Mouse (Mus musculus): ENCODE results near the gene Eri3.

The Eri3 gene

GRCm38 (mm10) chr4:117658582-117659444, 108.6 kb downstream of the Eri3 start:
- DNase-seq (ENCODE audit: low spot score in 2 of 2), result no peak

GRCm38 (mm10) chr4:117660001-117660400, 109.8 kb downstream of the Eri3 start:
- DNase-seq (ENCODE audit: low spot score in 2 of 2), result no peak

- no peak for DNase-seq (ENCODE audit: low spot score in 2 of 2)
These were observed 114.4 kb downstream of the Eri3 start for GRCm38 (mm10) chr4:117664411-117665137.

GRCm38 (mm10) chr4:117665531-117665930, 115.4 kb downstream of the Eri3 start:
- DNase-seq (ENCODE audit: low spot score in 2 of 2), result no peak

GRCm38 (mm10) chr4:117666054-117666453, 115.9 kb downstream of the Eri3 start:
- no peak for DNase-seq (ENCODE audit: low spot score in 2 of 2)

GRCm38 (mm10) chr4:117669874-117670273, 119.7 kb downstream of the Eri3 start:
- no peak for DNase-seq (ENCODE audit: low spot score in 2 of 2)

- DNase-seq (ENCODE audit: low spot score in 2 of 2), result no peak
These were observed 121.9 kb downstream of the Eri3 start for GRCm38 (mm10) chr4:117672042-117672441.

GRCm38 (mm10) chr4:117673901-117674300, 123.7 kb downstream of the Eri3 start:
- DNase-seq (ENCODE audit: low spot score in 2 of 2), result no peak

GRCm38 (mm10) chr4:117676903-117677302, 126.7 kb downstream of the Eri3 start:
- DNase-seq (ENCODE audit: low spot score in 2 of 2), result peak; percentile 40 to 54

- DNase-seq (ENCODE audit: low spot score in 2 of 2), result no peak
These were observed 130.8 kb downstream of the Eri3 start for GRCm38 (mm10) chr4:117680963-117681362.

- DNase-seq (ENCODE audit: low spot score in 2 of 2), result peak; percentile 63 to 70
These were observed 131.8 kb downstream of the Eri3 start, which contains the start of gene Dmap1 for GRCm38 (mm10) chr4:117681931-117682461. Gene Dmap1, minus strand, starts transcription at chr4:117682273.

GRCm38 (mm10) chr4:117682463-117682862, 132.3 kb downstream of the Eri3 start:
- no peak for DNase-seq (ENCODE audit: low spot score in 2 of 2)

GRCm38 (mm10) chr4:117683048-117683768, 133.0 kb downstream of the Eri3 start:
- DNase-seq (ENCODE audit: low spot score in 2 of 2), result no peak

- no peak for DNase-seq (ENCODE audit: low spot score in 2 of 2)
These were observed 136.2 kb downstream of the Eri3 start for GRCm38 (mm10) chr4:117686354-117686753.

- no peak for DNase-seq (ENCODE audit: low spot score in 2 of 2)
These were observed 155.2 kb downstream of the Eri3 start for GRCm38 (mm10) chr4:117705361-117705760.

GRCm38 (mm10) chr4:117708780-117709550, 158.8 kb downstream of the Eri3 start:
- no peak for DNase-seq (ENCODE audit: low spot score in 2 of 2)

GRCm38 (mm10) chr4:117712314-117712713, 162.1 kb downstream of the Eri3 start:
- no peak for DNase-seq (ENCODE audit: low spot score in 2 of 2)

GRCm38 (mm10) chr4:117713303-117714098, 163.3 kb downstream of the Eri3 start:
- no peak for DNase-seq (ENCODE audit: low spot score in 2 of 2)

Data from spleen, postnatal 36 days (tissue).